Mouse (Mus musculus) midbrain, postnatal 0 days (tissue): ENCODE data around the gene Atp11a. TPM values are rescaled to one million over a fixed set of nuclear protein-coding genes. Genes with fewer than 3 reads are reported as not detected.

Source experiments
- ATAC-seq: fragments of 200-750 bp; cut with Nextera tagmentation; 2 replicates; pipeline ENCODE4 v1.8.0; 2017; ENCODE audit warnings: moderate number of reproducible peaks, mild to moderate bottlenecking, moderate TSS enrichment, moderate library complexity; ENCODE audit not compliant: low FRiP score
- DNase-seq: peaks from one replicate; pipeline ENCODE4 v3.0.0-alpha.2; 2015; ENCODE audit warnings: low spot score
- H3K27ac ChIP-seq: fragments of 300-500 bp; sonication (generic); 2 replicates; pipeline ENCODE4 v1.5.1; 2014; ENCODE audit warnings: low read depth, mild to moderate bottlenecking, low read length, mixed read lengths
- H3K27me3 ChIP-seq: fragments of 300-500 bp; sonication (generic); 2 replicates; pipeline ENCODE4 v1.6.1; 2014; ENCODE audit warnings: low read length, control low read depth, mixed read lengths; ENCODE audit not compliant: insufficient read depth
- H3K36me3 ChIP-seq: fragments of 300-500 bp; sonication (generic); 2 replicates; pipeline ENCODE4 v1.6.1; 2014; ENCODE audit warnings: low read length, control low read depth, mixed read lengths; ENCODE audit not compliant: insufficient read depth
- H3K4me1 ChIP-seq: fragments of 300-500 bp; sonication (generic); 2 replicates; pipeline ENCODE4 v1.6.1; 2014; ENCODE audit warnings: mild to moderate bottlenecking, control low read depth, antibody characterized with exemption, low read length, mixed read lengths; ENCODE audit not compliant: insufficient read depth
- H3K4me2 ChIP-seq: fragments of 300-500 bp; sonication (generic); 2 replicates; pipeline ENCODE4 v1.6.1; 2014; ENCODE audit warnings: low read depth, mild to moderate bottlenecking, low read length, mixed read lengths; ENCODE audit not compliant: poor library complexity, severe bottlenecking
- H3K4me3 ChIP-seq: fragments of 300-500 bp; sonication (generic); 2 replicates; pipeline ENCODE4 v1.5.1; 2014; ENCODE audit warnings: low read depth, mild to moderate bottlenecking, low read length, moderate library complexity
- H3K9ac ChIP-seq: fragments of 300-500 bp; sonication (generic); replicated peaks from 2 replicates; pipeline ENCODE4 v1.6.1; 2014; ENCODE audit warnings: mild to moderate bottlenecking, low read length, moderate library complexity, mixed read lengths; ENCODE audit not compliant: poor library complexity, severe bottlenecking
- H3K9me3 ChIP-seq: fragments of 300-500 bp; sonication (generic); 2 replicates; pipeline ENCODE4 v1.6.1; 2016; ENCODE audit warnings: low read length, control low read depth
- CTCF ChIP-seq: IDR thresholded peaks from 2 replicates; pipeline ENCODE4 v1.5.1; 2016; ENCODE audit warnings: antibody characterized with exemption, mild to moderate bottlenecking
- WGBS: fragments of 180-500 bp; shearing (Covaris S2); extraction: QIAGEN DNeasy Blood & Tissue Kit; methylation state at CpG from one replicate; pipeline ENCODE4 v1.1.7; 2014; 5-methylcytosine and 5-hydroxymethylcytosine counted together
- polyA plus RNA-seq: library from polyadenylated mRNA; unstranded; fragments of >200 nt; fragmentation: Nextera tagmentation; extraction: Ambion mirVana; gene quantifications from 2 replicates; pipeline ENCODE4 v1.2.1, GENCODE M21; 2015
- total RNA-seq: library from RNA; depleted of rRNA; stranded (reverse); fragments of >200 nt; gene quantifications from 2 replicates; pipeline ENCODE4 v1.2.3, GENCODE M21; 2014

Atp11a gene
- total and polyA plus RNA-seq, 2 experiments from 2014 or later = 13.8 to 45.9 TPM

DNA sequence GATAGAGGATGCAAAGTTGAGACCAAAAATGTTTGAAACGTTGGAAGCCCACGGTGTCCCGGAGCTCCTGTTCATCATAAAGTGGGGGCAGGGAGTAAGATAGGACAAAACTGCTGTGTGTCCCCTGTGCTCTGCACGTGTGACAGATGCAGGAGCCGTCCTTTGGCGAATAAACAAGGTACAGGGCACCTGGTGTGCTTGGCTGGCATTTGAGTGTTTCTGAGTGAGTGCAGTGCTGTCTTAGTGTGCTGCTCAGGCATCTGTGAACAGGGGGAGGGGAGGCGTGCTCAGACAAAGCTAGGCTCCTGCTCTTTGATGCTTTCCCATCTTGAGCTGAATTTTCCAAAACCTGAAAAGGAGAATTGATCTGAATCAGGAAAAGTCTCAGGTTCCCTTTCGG, 28.7 kb downstream of the Atp11a start:
- no peak overlapping the region for H3K27ac ChIP-seq
- no peaks in the 10 kb centered on the region for H3K27me3 ChIP-seq
- DNase-seq (no peak), ATAC-seq (no peak)
- H3K36me3 ChIP-seq = 0 out of 2 replicates have a peak, but pooled peaks cover 4% of the 10 kb centered on the region
- no peak overlapping the region for H3K4me3 ChIP-seq
- peaks cover 6% of the 10 kb centered on the region; the same call in 1 of the 2 replicates for H3K4me1 ChIP-seq
- H3K9me3 ChIP-seq = no peaks in the 10 kb centered on the region
- H3K9ac ChIP-seq = no peak overlapping the region
- no peak for TF ChIP-seq CTCF
- H3K4me2 ChIP-seq = no peak overlapping the region
- WGBS = 50% methylated on average over 8 of the region's 8 CpGs

DNA sequence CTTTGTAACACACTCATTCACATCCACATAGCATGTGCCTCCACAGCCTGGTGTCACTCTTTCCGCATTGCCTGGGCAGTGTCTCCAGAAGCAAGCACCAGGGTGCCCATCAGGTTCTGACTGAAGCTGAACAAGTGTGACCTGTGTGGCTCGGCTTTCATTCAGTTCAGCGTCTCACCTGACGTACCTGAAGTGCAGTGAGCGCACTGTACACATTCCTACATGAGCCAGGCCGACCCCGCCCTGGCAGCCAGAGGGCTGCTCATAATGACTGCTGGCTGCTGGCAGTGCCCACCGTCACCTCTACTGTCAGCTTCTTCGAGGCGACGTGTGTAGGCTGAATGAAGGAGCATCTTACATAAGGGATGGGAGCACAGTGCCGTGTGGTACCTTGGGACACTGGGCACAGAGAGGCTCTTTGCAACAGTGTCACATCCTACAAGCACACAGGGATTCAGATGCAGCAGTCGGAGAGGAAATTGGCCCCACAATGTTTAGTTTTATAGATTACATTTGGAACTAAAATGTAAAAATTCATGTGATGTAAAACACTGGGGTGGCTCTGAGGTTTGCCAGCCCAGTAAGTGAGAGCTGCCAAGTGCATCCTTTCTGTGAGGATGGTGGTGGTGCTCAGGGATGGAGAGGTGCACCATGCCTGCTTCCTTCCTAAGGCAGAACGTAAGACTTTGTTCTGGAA, 29.6 kb downstream of the Atp11a start:
- Histone ChIP-seq H3K27me3 (no peaks in the 10 kb centered on the region), H3K9ac (no peak overlapping the region), H3K27ac (no peak overlapping the region), H3K4me3 (no peak overlapping the region), H3K9me3 (no peaks in the 10 kb centered on the region), H3K36me3 (0 out of 2 replicates have a peak, but pooled peaks cover 4% of the 10 kb centered on the region), H3K4me2 (no peak overlapping the region), H3K4me1 (peaks cover 6% of the 10 kb centered on the region; the same call in 1 of the 2 replicates)
- no peak for DNase-seq
- ATAC-seq = no peak; the same call in 1 of the 2 replicates
- TF ChIP-seq CTCF = no peak
- WGBS = 76% methylated on average over 14 of the region's 14 CpGs

DNA sequence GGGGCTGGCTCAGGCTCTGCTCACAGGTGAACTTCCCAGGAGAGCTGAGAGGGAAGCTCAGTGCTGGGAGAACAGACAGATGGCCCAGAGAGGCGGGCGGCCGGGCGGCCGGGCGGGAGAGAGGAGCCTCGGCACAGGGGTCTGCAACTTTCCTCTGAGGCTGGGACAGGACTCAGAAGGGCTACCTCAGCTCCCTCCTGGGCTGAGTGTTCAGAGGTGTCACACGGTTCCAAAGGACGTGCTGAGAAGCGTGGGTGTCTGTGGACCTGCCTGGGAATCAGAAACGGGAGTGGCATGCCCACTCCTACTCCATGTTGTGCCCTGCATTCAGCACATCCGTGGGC, 30.1 kb downstream of the Atp11a start:
- TF ChIP-seq CTCF = no peak
- Histone ChIP-seq H3K9ac (no peak overlapping the region), H3K4me2 (no peak overlapping the region), H3K27me3 (no peaks in the 10 kb centered on the region), H3K27ac (no peak overlapping the region), H3K4me1 (peaks cover 6% of the 10 kb centered on the region; the same call in 1 of the 2 replicates), H3K36me3 (0 out of 2 replicates have a peak, but pooled peaks cover 4% of the 10 kb centered on the region), H3K9me3 (no peaks in the 10 kb centered on the region), H3K4me3 (no peak overlapping the region)
- 59% methylated on average over 10 of the region's 12 CpGs for WGBS
- no peak for DNase-seq
- ATAC-seq = no peak

DNA sequence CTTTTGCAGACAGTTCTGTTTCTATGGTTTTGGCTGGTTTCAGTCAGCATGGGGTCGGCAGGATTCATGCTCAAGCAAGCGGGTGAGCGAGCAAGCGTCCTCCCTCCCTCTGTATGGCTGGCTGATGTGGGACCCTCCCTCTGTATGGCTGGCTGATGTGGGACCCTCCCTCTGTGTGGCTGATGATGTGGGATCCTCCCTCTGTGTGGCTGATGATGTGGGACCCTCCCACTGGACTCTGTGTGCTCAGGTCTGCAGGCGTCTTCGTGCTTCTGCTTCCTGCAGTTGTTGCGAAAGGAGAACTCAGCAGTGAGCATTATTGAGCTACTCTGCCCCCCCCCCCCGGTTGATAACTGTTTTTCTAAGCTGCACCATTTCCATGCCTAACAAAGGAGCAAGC, 30.6 kb downstream of the Atp11a start:
- Histone ChIP-seq H3K36me3 (0 out of 2 replicates have a peak, but pooled peaks cover 4% of the 10 kb centered on the region), H3K4me3 (no peak overlapping the region), H3K9me3 (no peaks in the 10 kb centered on the region), H3K4me2 (no peak overlapping the region), H3K9ac (no peak overlapping the region), H3K4me1 (peaks cover 6% of the 10 kb centered on the region; the same call in 1 of the 2 replicates), H3K27me3 (no peaks in the 10 kb centered on the region), H3K27ac (no peak overlapping the region)
- WGBS = 42% methylated on average over 8 of the region's 8 CpGs
- no peak for TF ChIP-seq CTCF
- DNase-seq (no peak), ATAC-seq (no peak)

DNA sequence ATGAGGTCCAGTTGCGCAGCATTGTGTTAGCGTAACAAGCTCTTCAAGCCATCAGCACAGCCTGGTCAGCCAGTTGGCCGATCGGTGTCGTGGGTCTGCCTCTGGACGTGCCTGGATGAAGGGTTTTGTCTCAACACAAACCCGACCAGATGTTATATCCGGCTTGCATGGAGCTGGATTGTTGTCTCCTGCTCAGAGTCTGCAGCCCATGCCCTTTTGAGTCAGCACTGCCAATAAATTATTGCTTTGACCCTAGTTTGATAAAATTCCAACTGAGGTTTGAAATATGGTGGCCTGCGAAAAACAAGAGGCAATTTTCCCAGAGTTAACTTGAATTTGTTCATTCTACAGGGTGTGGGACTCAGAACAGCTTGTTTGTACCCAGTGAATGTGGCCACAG, 31.9 kb downstream of the Atp11a start:
- WGBS = 88% methylated on average over 9 of the region's 9 CpGs

DNA sequence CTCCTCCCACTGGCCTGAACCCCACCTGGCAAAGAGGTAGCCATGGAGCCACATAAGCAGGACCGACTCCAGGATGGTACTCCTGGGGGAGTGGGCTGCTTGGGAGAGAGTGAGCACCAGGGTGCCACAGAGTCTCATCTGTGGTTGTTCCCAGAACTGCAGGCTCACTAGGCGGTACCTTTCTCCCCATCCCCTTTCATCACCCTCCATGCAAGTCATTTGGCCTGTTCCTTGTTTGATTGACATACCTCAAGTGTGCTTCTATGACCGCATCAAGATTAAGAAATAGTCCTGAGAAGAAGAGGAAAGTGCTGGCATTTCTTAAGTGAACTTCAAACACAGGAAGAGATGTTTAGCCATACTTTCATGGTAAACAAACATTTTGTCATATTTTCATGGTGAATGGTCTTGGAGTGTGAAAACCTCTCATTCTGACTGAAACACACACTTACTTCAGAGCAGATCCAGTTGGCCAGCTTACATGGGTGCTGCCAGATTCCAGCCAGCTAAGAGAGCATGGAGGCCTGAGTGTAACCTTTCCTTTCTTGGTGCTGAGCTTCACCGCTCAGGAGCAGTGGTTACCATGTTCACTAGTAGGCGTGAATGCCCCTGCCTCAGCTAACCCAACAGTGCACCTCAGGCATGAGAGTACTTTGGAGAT, 38.3 kb downstream of the Atp11a start:
- no peak for TF ChIP-seq CTCF
- H3K4me3 ChIP-seq = no peak overlapping the region
- H3K9me3 ChIP-seq = no peaks in the 10 kb centered on the region
- no peak overlapping the region for H3K27ac ChIP-seq
- WGBS = 97% methylated on average over 5 of the region's 5 CpGs
- no peaks in the 10 kb centered on the region for H3K4me1 ChIP-seq
- no peak overlapping the region for H3K4me2 ChIP-seq
- no peaks in the 10 kb centered on the region for H3K36me3 ChIP-seq
- DNase-seq (no peak), ATAC-seq (no peak)
- H3K9ac ChIP-seq = no peak overlapping the region
- H3K27me3 ChIP-seq = no peaks in the 10 kb centered on the region

More for the DNA sequence above, 31.9 kb downstream of the Atp11a start:
- Histone ChIP-seq H3K4me2 (no peak overlapping the region), H3K27me3 (no peaks in the 10 kb centered on the region), H3K9ac (no peak overlapping the region), H3K27ac (no peak overlapping the region), H3K4me3 (no peak overlapping the region), H3K4me1 (peaks cover 6% of the 10 kb centered on the region; the same call in 1 of the 2 replicates), H3K36me3 (0 out of 2 replicates have a peak, but pooled peaks cover 4% of the 10 kb centered on the region), H3K9me3 (no peaks in the 10 kb centered on the region)
- TF ChIP-seq CTCF = no peak
- DNase-seq = no peak
- no peak for ATAC-seq
